Mouse (Mus musculus) left cerebral cortex, adult 18-20 months (tissue): ENCODE data around the gene Mptx1. TPM values are rescaled to one million over a fixed set of nuclear protein-coding genes. Genes with fewer than 3 reads are reported as not detected.
"Not testable (repeated sequence)": the region's sequence is repeated elsewhere in the genome, so short reads cannot be mapped to it uniquely, and the experiment has no call there.

Experiments
- DNase-seq, 2 experiments: peaks; one replicate each; pipeline ENCODE4 v3.0.0; 2021 to 2022; ENCODE audit warnings: low spot score in 2 of 2, mixed read lengths in 1 of 2
- long read RNA-seq, 2 experiments: library from polyadenylated mRNA; stranded (forward); transcript quantifications; one replicate each; pipeline ENCODE4 v2.0.0; 2021
- total RNA-seq, 2 experiments: library from RNA; stranded (reverse); gene quantifications; 2 replicates each; pipeline ENCODE4 v1.2.3; 2021

Gene Mptx1
- total RNA-seq: not detected
- long read RNA-seq, experiment 1: 0 reads
- long read RNA-seq, experiment 2: 0 reads

- no peak for DNase-seq
These were observed at the start of gene Mptx1 for GRCm38 (mm10) chr1:174330218-174330617. Gene Mptx1 (plus strand): TSS chr1:174330518.

- no peak for DNase-seq
These were observed 27.2 kb upstream of the Mptx1 start for GRCm38 (mm10) chr1:174303162-174303561.

- DNase-seq: no peak
These were observed 13.0 kb upstream of the Mptx1 start for GRCm38 (mm10) chr1:174317308-174317707.

- DNase-seq: not testable (repeated sequence)
These were observed 23.3 kb downstream of the Mptx1 start for GRCm38 (mm10) chr1:174353636-174354035.

GRCm38 (mm10) chr1:174354640-174355039 is 24.3 kb downstream of the Mptx1 start:
- no peak for DNase-seq

- no peak for DNase-seq
These were observed 34.6 kb downstream of the Mptx1 start, which contains the start of gene Olfr417 for GRCm38 (mm10) chr1:174364882-174365451. Gene Olfr417 (plus strand): TSS chr1:174365122.

- DNase-seq: no peak
These were observed 43.5 kb downstream of the Mptx1 start for GRCm38 (mm10) chr1:174373799-174374198.

Other genes starting within 250 kb of the Mptx1 start
- not detected for gene Olfr429, start 246.2 kb upstream of the Mptx1 start, total RNA-seq
- gene Olfr427, start 233.6 kb upstream of the Mptx1 start, total RNA-seq: not detected
- gene Olfr231, start 209.4 kb upstream of the Mptx1 start, total RNA-seq: not detected
- not detected for gene Olfr424, start 199.0 kb upstream of the Mptx1 start, total RNA-seq
- not detected for gene Olfr420, start 174.9 kb upstream of the Mptx1 start, total RNA-seq
- under 1 TPM; 0.05 to 0.07 TPM for gene Spta1, start 157.7 kb upstream of the Mptx1 start, total RNA-seq
- gene Olfr419, start 78.5 kb upstream of the Mptx1 start, total RNA-seq: not detected
- gene Olfr417, start 34.6 kb downstream of the Mptx1 start, total RNA-seq: not detected
- gene Olfr248, start 60.5 kb downstream of the Mptx1 start, total RNA-seq: not detected
- not detected for gene Olfr414, start 93.5 kb downstream of the Mptx1 start, total RNA-seq
- not detected for gene Olfr220, start 111.6 kb downstream of the Mptx1 start, total RNA-seq
- gene Fmn2, start 171.3 kb downstream of the Mptx1 start, total RNA-seq: 10 to 100 TPM; 77.5 to 95.2 TPM